Mouse (Mus musculus): ENCODE measurements around the gene Ncor2. TPM values are rescaled to one million over a fixed set of nuclear protein-coding genes. Genes with fewer than 3 reads are reported as not detected.

Gene Ncor2
- polyA plus RNA-seq, 1 experiment from 2014 or later, result 27.2 TPM

GRCm38 (mm10) chr5:125088076-125088475, 90.9 kb downstream of the Ncor2 start:
- Histone ChIP-seq H3K36me3 (peaks cover 100% of the 10 kb centered on the region), H3K9ac (replicated peaks) (no peak overlapping the region)
- no peak for ATAC-seq (ENCODE audit: insufficient number of reproducible peaks, insufficient read depth, low FRiP score, low TSS enrichment, low read depth)

GRCm38 (mm10) chr5:125085097-125085617, 93.9 kb downstream of the Ncor2 start:
- Histone ChIP-seq H3K4me3 (replicated peaks) (no peak overlapping the region), H3K27ac (no peak overlapping the region), H3K4me1 (replicated peaks) (peaks cover 14% of the 10 kb centered on the region), H3K9me3 (peaks cover 4% of the 10 kb centered on the region), H3K9ac (replicated peaks) (no peak overlapping the region), H3K27me3 (no peaks in the 10 kb centered on the region), H3K4me2 (no peak overlapping the region), H3K36me3 (peaks cover 100% of the 10 kb centered on the region)
- 44% methylated on average over 8 of the region's 8 CpGs for WGBS
- no peak for ATAC-seq (ENCODE audit: insufficient number of reproducible peaks, insufficient read depth, low FRiP score, low TSS enrichment, low read depth)

More at GRCm38 (mm10) chr5:125088076-125088475, 90.9 kb downstream of the Ncor2 start:
- Histone ChIP-seq H3K4me2 (no peak overlapping the region), H3K4me3 (replicated peaks) (no peak overlapping the region), H3K27ac (no peak overlapping the region), H3K4me1 (replicated peaks) (0 out of 2 replicates have a peak, but pooled peaks cover 7% of the 10 kb centered on the region), H3K27me3 (no peaks in the 10 kb centered on the region), H3K9me3 (peaks cover 11% of the 10 kb centered on the region)
- WGBS, result 49% methylated on average over 6 of the region's 6 CpGs

GRCm38 (mm10) chr5:125083674-125084073, 95.3 kb downstream of the Ncor2 start:
- Histone ChIP-seq H3K4me2 (no peak overlapping the region), H3K9ac (replicated peaks) (no peak overlapping the region), H3K4me3 (replicated peaks) (no peak overlapping the region), H3K27ac (no peak overlapping the region), H3K27me3 (no peaks in the 10 kb centered on the region), H3K4me1 (replicated peaks) (peaks cover 12% of the 10 kb centered on the region), H3K36me3 (peaks cover 100% of the 10 kb centered on the region), H3K9me3 (no peaks in the 10 kb centered on the region)
- WGBS, result 95% methylated on average over 6 of the region's 6 CpGs
- no peak for ATAC-seq (ENCODE audit: insufficient number of reproducible peaks, insufficient read depth, low FRiP score, low TSS enrichment, low read depth)

GRCm38 (mm10) chr5:125081318-125082101, 97.5 kb downstream of the Ncor2 start:
- Histone ChIP-seq H3K4me1 (replicated peaks) (peaks cover 7% of the 10 kb centered on the region), H3K27ac (0 out of 2 replicates have a peak overlapping the region, but pooled peaks have one; percentile 23), H3K4me3 (replicated peaks) (no peak overlapping the region), H3K4me2 (no peak overlapping the region), H3K27me3 (no peaks in the 10 kb centered on the region), H3K9ac (replicated peaks) (no peak overlapping the region), H3K36me3 (peaks cover 100% of the 10 kb centered on the region), H3K9me3 (no peaks in the 10 kb centered on the region)
- WGBS, result 85% methylated on average over 21 of the region's 21 CpGs
- no peak; the same call in 1 of the 2 replicates for ATAC-seq (ENCODE audit: insufficient number of reproducible peaks, insufficient read depth, low FRiP score, low TSS enrichment, low read depth)

GRCm38 (mm10) chr5:125080787-125081317, 98.2 kb downstream of the Ncor2 start:
- H3K9ac ChIP-seq (replicated peaks), result no peak overlapping the region
- H3K27ac ChIP-seq, result no peak overlapping the region
- peaks cover 7% of the 10 kb centered on the region for H3K4me1 ChIP-seq (replicated peaks)
- WGBS, result 96% methylated on average over 10 of the region's 10 CpGs
- no peak overlapping the region for H3K4me2 ChIP-seq
- no peaks in the 10 kb centered on the region for H3K9me3 ChIP-seq
- H3K4me3 ChIP-seq (replicated peaks), result no peak overlapping the region
- no peak for ATAC-seq (ENCODE audit: insufficient number of reproducible peaks, insufficient read depth, low FRiP score, low TSS enrichment, low read depth)
- no peaks in the 10 kb centered on the region for H3K27me3 ChIP-seq
- peaks cover 100% of the 10 kb centered on the region for H3K36me3 ChIP-seq

- no peak overlapping the region for H3K4me2 ChIP-seq
- 82% methylated on average over 4 of the region's 4 CpGs for WGBS
- no peak overlapping the region for H3K9ac ChIP-seq (replicated peaks)
- H3K27ac ChIP-seq, result no peak overlapping the region
- ATAC-seq (ENCODE audit: insufficient number of reproducible peaks, insufficient read depth, low FRiP score, low TSS enrichment, low read depth), result no peak
- no peaks in the 10 kb centered on the region for H3K27me3 ChIP-seq
- peaks cover 7% of the 10 kb centered on the region for H3K4me1 ChIP-seq (replicated peaks)
- H3K9me3 ChIP-seq, result no peaks in the 10 kb centered on the region
- H3K4me3 ChIP-seq (replicated peaks), result no peak overlapping the region
- peaks cover 100% of the 10 kb centered on the region for H3K36me3 ChIP-seq
Observed at GRCm38 (mm10) chr5:125080352-125080751, 98.7 kb downstream of the Ncor2 start.

GRCm38 (mm10) chr5:125078220-125078619, 100.8 kb downstream of the Ncor2 start:
- Histone ChIP-seq H3K27me3 (no peaks in the 10 kb centered on the region), H3K27ac (no peak overlapping the region), H3K4me1 (replicated peaks) (peaks cover 12% of the 10 kb centered on the region), H3K9me3 (no peaks in the 10 kb centered on the region), H3K4me3 (replicated peaks) (no peak overlapping the region), H3K9ac (replicated peaks) (no peak overlapping the region), H3K4me2 (no peak overlapping the region), H3K36me3 (peaks cover 100% of the 10 kb centered on the region)
- 87% methylated on average over 5 of the region's 5 CpGs for WGBS
- no peak for ATAC-seq (ENCODE audit: insufficient number of reproducible peaks, insufficient read depth, low FRiP score, low TSS enrichment, low read depth)

- Histone ChIP-seq H3K9me3 (no peaks in the 10 kb centered on the region), H3K4me3 (replicated peaks) (no peak overlapping the region), H3K4me2 (no peak overlapping the region), H3K27me3 (no peaks in the 10 kb centered on the region), H3K27ac (0 out of 2 replicates have a peak overlapping the region, but pooled peaks have one; percentile 1), H3K4me1 (replicated peaks) (peaks cover 25% of the 10 kb centered on the region), H3K9ac (replicated peaks) (no peak overlapping the region), H3K36me3 (peaks cover 95% of the 10 kb centered on the region)
- WGBS, result 78% methylated on average over 9 of the region's 9 CpGs
- ATAC-seq (ENCODE audit: insufficient number of reproducible peaks, insufficient read depth, low FRiP score, low TSS enrichment, low read depth), result no peak
Observed at GRCm38 (mm10) chr5:125076183-125076582, 102.8 kb downstream of the Ncor2 start.

- Histone ChIP-seq H3K27me3 (no peaks in the 10 kb centered on the region), H3K27ac (0 out of 2 replicates have a peak overlapping the region, but pooled peaks have one; percentile 17), H3K4me2 (no peak overlapping the region), H3K4me1 (replicated peaks) (peaks cover 41% of the 10 kb centered on the region), H3K4me3 (replicated peaks) (no peak overlapping the region), H3K9me3 (no peaks in the 10 kb centered on the region), H3K9ac (replicated peaks) (no peak overlapping the region), H3K36me3 (peaks cover 80% of the 10 kb centered on the region)
- 72% methylated on average over 10 of the region's 10 CpGs for WGBS
- no peak for ATAC-seq (ENCODE audit: insufficient number of reproducible peaks, insufficient read depth, low FRiP score, low TSS enrichment, low read depth)
Observed at GRCm38 (mm10) chr5:125074571-125075171, 104.3 kb downstream of the Ncor2 start.

GRCm38 (mm10) chr5:125073896-125074295, 105.1 kb downstream of the Ncor2 start:
- peaks cover 73% of the 10 kb centered on the region for H3K36me3 ChIP-seq
- WGBS, result 93% methylated on average over 8 of the region's 8 CpGs

GRCm38 (mm10) chr5:125073335-125073734, 105.7 kb downstream of the Ncor2 start:
- H3K27ac ChIP-seq, result no peak overlapping the region
- H3K9ac ChIP-seq (replicated peaks), result no peak overlapping the region
- H3K4me2 ChIP-seq, result no peak overlapping the region
- no peaks in the 10 kb centered on the region for H3K9me3 ChIP-seq
- no peaks in the 10 kb centered on the region for H3K27me3 ChIP-seq
- WGBS, result 69% methylated on average over 4 of the region's 4 CpGs
- peaks cover 69% of the 10 kb centered on the region for H3K36me3 ChIP-seq
- peaks cover 54% of the 10 kb centered on the region for H3K4me1 ChIP-seq (replicated peaks)
- ATAC-seq (ENCODE audit: insufficient number of reproducible peaks, insufficient read depth, low FRiP score, low TSS enrichment, low read depth), result no peak
- H3K4me3 ChIP-seq (replicated peaks), result no peak overlapping the region

More at GRCm38 (mm10) chr5:125073896-125074295, 105.1 kb downstream of the Ncor2 start:
- peaks cover 48% of the 10 kb centered on the region for H3K4me1 ChIP-seq (replicated peaks)
- H3K4me2 ChIP-seq, result no peak overlapping the region
- H3K27me3 ChIP-seq, result no peaks in the 10 kb centered on the region
- 0 out of 2 replicates have a peak overlapping the region, but pooled peaks have one; percentile 25 for H3K27ac ChIP-seq
- H3K9ac ChIP-seq (replicated peaks), result no peak overlapping the region
- no peak overlapping the region for H3K4me3 ChIP-seq (replicated peaks)
- no peak for ATAC-seq (ENCODE audit: insufficient number of reproducible peaks, insufficient read depth, low FRiP score, low TSS enrichment, low read depth)
- H3K9me3 ChIP-seq, result no peaks in the 10 kb centered on the region
